Mouse (Mus musculus): ENCODE measurements around the gene Adcy4. TPM values are rescaled to one million over a fixed set of nuclear protein-coding genes. Genes with fewer than 3 reads are reported as not detected.

Adcy4 gene
- polyA plus RNA-seq, 1 experiment from 2014 or later: 6.0 TPM

DNA sequence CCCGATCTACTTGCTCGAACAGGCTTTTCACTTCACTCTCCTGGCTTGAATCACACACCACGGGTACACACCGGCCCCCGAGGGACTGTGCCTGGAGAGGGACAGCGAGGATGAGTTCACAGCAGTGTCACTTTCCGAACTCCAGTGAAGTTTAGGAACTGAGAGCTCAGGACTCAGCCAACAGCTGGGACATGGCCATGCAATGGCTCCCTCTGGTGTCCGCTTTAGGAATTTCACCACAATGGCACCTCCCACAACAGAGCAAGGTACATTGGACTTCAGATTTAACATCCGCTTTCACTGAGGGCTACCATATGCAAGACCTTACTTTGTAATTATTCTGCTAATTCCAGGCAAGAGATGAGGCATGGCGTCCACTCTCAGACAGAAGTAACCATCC lies 40.2 kb downstream of the Adcy4 start:
- Histone ChIP-seq H3K4me1 (replicated peaks) (peaks cover 46% of the 10 kb centered on the region), H3K4me3 (no peak overlapping the region; the same call in 1 of the 2 replicates), H3K36me3 (peaks cover 35% of the 10 kb centered on the region), H3K27ac (no peak overlapping the region), H3K4me2 (peak overlapping the region; percentile 18), H3K9me3 (no peaks in the 10 kb centered on the region), H3K9ac (peak overlapping the region; percentile 43; the same call in 1 of the 2 replicates), H3K27me3 (no peaks in the 10 kb centered on the region)
- 23% methylated on average over 10 of the region's 10 CpGs for WGBS
- peak; percentile 60 for ATAC-seq (ENCODE audit: low FRiP score)

DNA sequence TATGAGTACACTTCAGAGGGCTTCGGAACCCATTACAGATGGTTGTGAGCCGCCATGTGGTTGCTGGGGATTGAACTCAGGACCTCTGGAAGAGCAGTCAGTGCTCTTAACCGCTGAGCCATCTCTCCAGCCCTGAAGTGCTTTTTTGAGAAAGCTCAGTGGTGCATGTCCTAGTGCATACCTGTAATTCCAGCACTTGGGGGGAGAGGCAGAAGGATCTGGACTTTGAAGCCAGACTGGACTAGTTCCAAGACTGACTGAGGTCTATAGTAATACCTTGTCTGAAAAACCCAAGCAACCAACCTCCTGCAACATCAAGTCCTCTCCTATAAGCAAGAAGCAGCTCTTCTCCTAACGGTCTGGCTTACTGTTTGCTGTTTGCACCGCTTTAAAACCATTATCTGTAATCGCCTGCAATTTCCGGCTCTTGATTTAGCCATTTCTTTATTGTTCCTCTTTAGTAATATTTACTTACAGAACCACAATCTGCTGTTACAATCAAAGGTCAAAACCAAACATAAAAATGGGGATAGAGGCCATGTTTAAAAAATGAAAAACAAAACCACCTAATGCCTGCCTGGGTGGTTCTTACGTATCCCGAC lies 46.7 kb downstream of the Adcy4 start:
- H3K4me1 ChIP-seq (replicated peaks): peaks cover 3% of the 10 kb centered on the region; the same call in 1 of the 2 replicates
- no peak overlapping the region for H3K27ac ChIP-seq
- H3K4me2 ChIP-seq: no peak overlapping the region
- no peak overlapping the region for H3K9ac ChIP-seq
- 92% methylated on average over 9 of the region's 9 CpGs for WGBS
- H3K9me3 ChIP-seq: no peaks in the 10 kb centered on the region
- H3K27me3 ChIP-seq: no peaks in the 10 kb centered on the region
- no peak for ATAC-seq (ENCODE audit: low FRiP score)
- H3K36me3 ChIP-seq: peaks cover 42% of the 10 kb centered on the region
- no peak overlapping the region for H3K4me3 ChIP-seq

DNA sequence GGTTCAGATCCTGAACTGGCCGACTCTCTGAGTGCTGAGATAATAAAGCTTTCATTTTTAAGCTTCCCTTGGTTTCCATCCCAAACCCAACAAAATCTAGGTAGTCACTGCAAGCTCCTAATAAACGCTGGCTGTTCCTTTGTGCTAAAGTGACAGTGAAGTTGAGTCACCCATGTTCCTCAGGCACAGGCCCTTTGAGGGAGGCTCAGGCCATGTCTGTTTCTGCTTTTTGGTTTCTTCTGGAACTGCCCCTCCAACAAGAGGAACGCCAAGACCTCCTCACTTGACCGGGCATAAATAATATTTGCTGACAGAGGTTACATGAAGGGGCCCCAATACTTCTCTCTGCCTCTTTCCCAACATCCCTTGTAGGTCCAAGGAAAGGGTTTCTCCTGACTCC lies 48.1 kb downstream of the Adcy4 start:
- Histone ChIP-seq H3K27me3 (no peaks in the 10 kb centered on the region), H3K4me2 (no peak overlapping the region), H3K36me3 (peaks cover 33% of the 10 kb centered on the region), H3K4me1 (replicated peaks) (no peaks in the 10 kb centered on the region), H3K9me3 (no peaks in the 10 kb centered on the region), H3K27ac (no peak overlapping the region), H3K4me3 (no peak overlapping the region), H3K9ac (no peak overlapping the region)
- WGBS: 87% methylated on average over 4 of the region's 4 CpGs
- ATAC-seq (ENCODE audit: low FRiP score): no peak

DNA sequence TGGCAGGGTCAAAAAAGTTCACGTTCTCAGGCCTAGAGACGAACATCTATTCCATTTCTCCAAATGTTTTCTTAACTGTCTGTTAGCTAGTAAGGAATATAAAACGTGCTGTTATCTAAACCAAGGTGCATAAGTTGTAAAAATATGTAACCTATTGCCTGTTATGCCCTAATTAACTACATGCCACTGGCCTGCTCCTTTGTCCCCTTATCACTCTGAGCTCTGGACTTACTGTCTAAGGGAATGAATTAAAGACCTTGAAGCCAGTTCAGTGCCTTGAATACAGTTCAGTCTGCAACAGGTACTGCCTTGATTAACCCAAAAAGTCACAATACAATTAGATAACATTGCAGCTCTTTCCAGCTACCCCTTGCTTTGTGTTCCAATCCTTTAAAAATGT lies 48.6 kb downstream of the Adcy4 start:
- Histone ChIP-seq H3K9me3 (no peaks in the 10 kb centered on the region), H3K4me2 (no peak overlapping the region), H3K9ac (no peak overlapping the region), H3K27ac (no peak overlapping the region), H3K4me3 (no peak overlapping the region), H3K27me3 (no peaks in the 10 kb centered on the region), H3K4me1 (replicated peaks) (no peaks in the 10 kb centered on the region), H3K36me3 (peaks cover 29% of the 10 kb centered on the region)
- 67% methylated on average over 3 of the region's 3 CpGs for WGBS
- ATAC-seq (ENCODE audit: low FRiP score): no peak

DNA sequence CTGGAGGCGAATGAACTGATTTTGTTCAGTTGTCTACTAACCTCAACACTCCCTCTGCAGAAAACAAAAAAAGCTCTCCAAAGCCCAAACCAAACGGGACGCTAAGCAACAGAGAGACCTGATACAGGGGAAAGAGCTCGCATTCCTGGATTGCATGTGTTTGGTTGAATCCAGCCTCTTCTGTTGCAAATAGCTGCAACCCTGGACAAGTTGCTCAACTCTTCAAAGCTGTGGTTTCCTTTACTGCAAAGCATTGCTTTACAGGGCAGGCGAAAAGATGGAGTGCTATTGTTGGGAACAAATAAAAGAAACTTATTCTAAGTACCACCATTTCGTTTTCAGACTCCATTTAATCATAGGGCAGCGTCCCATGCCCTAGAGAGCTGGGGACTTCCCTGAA lies 49.0 kb downstream of the Adcy4 start:
- Histone ChIP-seq H3K9ac (no peak overlapping the region), H3K9me3 (no peaks in the 10 kb centered on the region), H3K27me3 (no peaks in the 10 kb centered on the region), H3K27ac (no peak overlapping the region), H3K4me3 (no peak overlapping the region), H3K4me1 (replicated peaks) (no peaks in the 10 kb centered on the region), H3K36me3 (peaks cover 24% of the 10 kb centered on the region), H3K4me2 (no peak overlapping the region)
- 74% methylated on average over 7 of the region's 7 CpGs for WGBS
- ATAC-seq (ENCODE audit: low FRiP score): no peak

DNA sequence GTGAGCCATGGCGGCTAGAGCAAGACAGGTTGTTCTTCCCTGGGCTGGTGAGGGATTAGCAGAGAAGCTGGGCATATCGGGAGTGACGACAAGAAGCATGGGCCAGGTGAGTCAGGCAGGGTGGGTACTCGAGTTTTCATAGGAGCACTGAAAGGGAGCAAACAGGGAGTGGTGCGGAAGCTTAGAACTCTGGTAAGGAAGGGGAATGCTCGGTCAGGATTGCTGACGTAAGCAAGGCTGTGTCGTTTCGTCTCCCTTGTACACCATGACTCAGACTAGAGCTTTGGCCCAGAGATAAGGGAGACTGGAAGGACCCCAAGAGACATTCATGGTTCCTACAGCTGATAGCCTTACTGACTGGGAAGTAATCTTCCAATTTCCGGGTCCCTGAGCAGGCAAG lies 50.0 kb downstream of the Adcy4 start:
- Histone ChIP-seq H3K27me3 (no peaks in the 10 kb centered on the region), H3K27ac (no peak overlapping the region), H3K4me2 (no peak overlapping the region), H3K4me3 (no peak overlapping the region), H3K4me1 (replicated peaks) (no peaks in the 10 kb centered on the region), H3K9ac (no peak overlapping the region), H3K36me3 (peaks cover 14% of the 10 kb centered on the region), H3K9me3 (no peaks in the 10 kb centered on the region)
- no peak for ATAC-seq (ENCODE audit: low FRiP score)
- WGBS: 85% methylated on average over 10 of the region's 10 CpGs

DNA sequence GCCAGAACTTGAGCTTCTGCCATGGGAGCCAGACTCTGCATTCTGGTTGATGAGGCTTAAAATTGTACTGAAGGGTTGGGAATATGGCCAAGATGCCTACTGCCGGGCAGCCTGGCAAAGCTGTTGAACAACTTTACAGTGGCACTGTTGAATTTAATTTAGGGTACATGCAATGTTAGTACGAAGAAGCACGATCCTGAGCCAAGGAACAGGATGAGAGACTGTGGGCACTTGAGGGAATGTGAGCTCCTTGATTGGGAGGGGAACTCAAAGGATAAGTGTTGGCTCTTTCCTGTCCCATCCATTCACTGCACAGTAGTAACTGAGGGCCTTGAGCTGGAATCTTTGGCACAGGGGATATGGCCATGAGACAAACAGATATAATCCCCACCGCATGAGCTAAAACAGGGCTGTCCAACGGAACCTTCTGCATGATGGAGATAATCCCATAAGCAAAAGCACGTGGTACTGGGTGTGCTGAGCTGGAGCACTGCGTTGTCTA lies 53.3 kb downstream of the Adcy4 start:
- ATAC-seq (ENCODE audit: low FRiP score): no peak
- Histone ChIP-seq H3K4me3 (no peak overlapping the region), H3K9me3 (no peaks in the 10 kb centered on the region), H3K4me2 (no peak overlapping the region), H3K36me3 (no peaks in the 10 kb centered on the region), H3K4me1 (replicated peaks) (no peaks in the 10 kb centered on the region), H3K9ac (no peak overlapping the region), H3K27me3 (0 out of 2 replicates have a peak, but pooled peaks cover 2% of the 10 kb centered on the region), H3K27ac (no peak overlapping the region)
- WGBS: 79% methylated on average over 7 of the region's 7 CpGs

DNA sequence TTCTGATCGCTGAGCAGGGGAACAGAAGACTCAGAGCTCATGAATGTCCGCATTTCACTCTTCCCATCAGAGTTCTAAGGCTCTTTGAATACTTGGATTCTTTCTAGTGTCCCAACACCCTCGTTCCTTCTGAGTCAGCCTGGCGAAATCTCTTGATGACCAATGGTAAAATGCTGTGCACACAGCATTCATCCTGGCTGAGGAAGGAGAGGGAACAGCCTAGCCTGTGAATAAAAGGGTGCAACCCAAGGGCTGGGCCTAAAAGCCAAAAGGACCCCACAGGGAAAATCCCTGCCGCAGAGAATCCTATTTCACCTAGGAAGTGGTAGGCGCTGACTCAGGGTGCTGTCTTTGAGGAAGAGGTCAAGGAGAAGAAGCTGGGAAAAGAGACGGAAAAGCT lies 53.8 kb downstream of the Adcy4 start:
- Histone ChIP-seq H3K4me1 (replicated peaks) (no peaks in the 10 kb centered on the region), H3K27ac (no peak overlapping the region), H3K9ac (no peak overlapping the region), H3K36me3 (no peaks in the 10 kb centered on the region), H3K27me3 (0 out of 2 replicates have a peak, but pooled peaks cover 2% of the 10 kb centered on the region), H3K4me2 (no peak overlapping the region), H3K4me3 (no peak overlapping the region), H3K9me3 (no peaks in the 10 kb centered on the region)
- no peak for ATAC-seq (ENCODE audit: low FRiP score)
- 78% methylated on average over 7 of the region's 7 CpGs for WGBS

DNA sequence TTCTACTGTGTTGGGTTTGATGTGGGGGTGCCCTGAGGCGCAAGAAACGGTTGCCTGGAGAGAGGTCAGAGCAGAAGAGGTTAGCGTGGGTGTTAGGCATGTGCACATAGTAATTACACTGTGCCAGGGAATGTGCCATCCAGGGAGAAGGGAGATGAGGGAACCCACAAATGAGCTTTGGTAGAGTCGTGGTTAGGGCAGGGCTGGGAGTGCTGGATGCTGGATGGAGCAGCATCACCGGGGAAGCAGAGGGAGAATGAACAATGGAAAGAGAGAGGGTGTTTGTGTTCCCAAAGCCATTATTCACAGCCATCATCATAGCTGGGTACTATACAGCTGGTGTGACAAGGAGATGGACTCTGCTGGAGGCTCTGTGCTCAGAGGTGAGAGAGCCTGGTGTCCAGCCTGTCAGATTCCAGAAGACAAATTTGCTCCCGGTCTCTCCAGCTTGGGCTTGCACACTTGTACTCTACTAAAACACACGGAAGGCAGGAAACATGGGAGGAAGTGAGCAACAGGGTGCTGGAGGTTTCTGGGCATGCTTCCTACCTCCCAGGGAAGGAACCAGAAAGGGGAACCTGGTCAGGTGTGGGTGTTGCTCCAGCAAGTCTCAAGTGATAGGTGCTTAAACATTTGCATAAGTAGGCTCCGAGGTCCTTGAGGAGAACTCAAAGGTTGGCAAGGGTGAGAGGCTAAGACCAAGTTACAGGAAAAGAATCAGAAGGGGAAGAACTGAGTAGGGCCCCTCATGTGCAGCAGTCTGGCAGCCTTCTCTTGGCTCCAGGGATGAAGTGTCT lies 55.8 kb downstream of the Adcy4 start:
- ATAC-seq (ENCODE audit: low FRiP score): no peak
- no peaks in the 10 kb centered on the region for H3K36me3 ChIP-seq
- H3K4me3 ChIP-seq: no peak overlapping the region
- WGBS: 71% methylated on average over 8 of the region's 8 CpGs
- no peak overlapping the region for H3K9ac ChIP-seq
- H3K4me2 ChIP-seq: no peak overlapping the region
- H3K27ac ChIP-seq: no peak overlapping the region
- H3K9me3 ChIP-seq: no peaks in the 10 kb centered on the region
- 0 out of 2 replicates have a peak, but pooled peaks cover 2% of the 10 kb centered on the region for H3K27me3 ChIP-seq
- no peaks in the 10 kb centered on the region for H3K4me1 ChIP-seq (replicated peaks)

DNA sequence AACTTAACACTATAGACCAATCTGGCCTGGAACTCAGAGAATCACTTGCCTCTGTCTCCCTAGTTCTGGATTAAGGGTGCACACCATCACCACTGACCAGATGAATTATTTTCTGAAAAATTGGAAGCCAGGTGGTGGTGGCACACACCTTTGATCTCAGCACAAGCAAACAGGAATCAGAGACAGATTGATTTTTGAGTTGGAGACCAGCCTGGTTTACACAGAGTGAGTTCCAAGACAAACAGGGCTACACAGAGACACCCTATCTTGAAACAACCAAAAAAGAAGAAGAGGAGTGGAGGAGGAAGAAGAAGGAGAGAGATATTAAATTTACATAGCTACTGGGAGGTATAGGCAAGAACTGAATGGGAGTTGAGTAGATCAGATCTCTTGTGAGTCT lies 57.6 kb downstream of the Adcy4 start:
- Histone ChIP-seq H3K27ac (no peak overlapping the region), H3K4me1 (replicated peaks) (peaks cover 7% of the 10 kb centered on the region; the same call in 1 of the 2 replicates), H3K9ac (no peak overlapping the region), H3K27me3 (0 out of 2 replicates have a peak, but pooled peaks cover 2% of the 10 kb centered on the region), H3K36me3 (no peaks in the 10 kb centered on the region), H3K4me3 (no peak overlapping the region), H3K9me3 (no peaks in the 10 kb centered on the region), H3K4me2 (no peak overlapping the region)
- no peak for ATAC-seq (ENCODE audit: low FRiP score)

DNA sequence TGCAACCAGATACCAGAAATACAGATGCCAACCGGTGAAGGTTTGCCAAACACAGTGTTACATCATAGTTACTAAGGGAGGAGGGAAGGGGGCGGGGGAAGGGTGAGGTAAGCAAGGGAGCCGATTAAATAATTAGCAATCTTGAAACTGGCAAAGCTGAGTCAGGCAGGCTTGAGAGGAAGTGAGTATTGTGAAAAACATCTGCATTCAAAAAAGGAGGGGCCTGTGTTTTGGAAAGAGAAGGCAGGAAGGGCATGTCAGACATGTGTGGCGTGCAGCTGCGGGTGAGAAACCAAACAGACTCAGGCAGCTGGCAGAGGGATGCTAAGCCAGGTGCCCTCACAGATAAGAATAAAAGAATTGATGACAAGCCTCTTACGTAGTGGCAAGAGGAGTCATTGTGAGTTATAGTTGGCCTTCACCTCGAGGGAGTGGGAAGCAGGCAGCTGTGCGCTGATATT lies 59.5 kb downstream of the Adcy4 start:
- Histone ChIP-seq H3K4me1 (replicated peaks) (peaks cover 16% of the 10 kb centered on the region), H3K36me3 (peaks cover 5% of the 10 kb centered on the region), H3K4me2 (no peak overlapping the region), H3K27ac (no peak overlapping the region), H3K4me3 (no peak overlapping the region), H3K9ac (no peak overlapping the region), H3K9me3 (no peaks in the 10 kb centered on the region), H3K27me3 (0 out of 2 replicates have a peak, but pooled peaks cover 2% of the 10 kb centered on the region)
- no peak for ATAC-seq (ENCODE audit: low FRiP score)
- WGBS: 72% methylated on average over 8 of the region's 8 CpGs

DNA sequence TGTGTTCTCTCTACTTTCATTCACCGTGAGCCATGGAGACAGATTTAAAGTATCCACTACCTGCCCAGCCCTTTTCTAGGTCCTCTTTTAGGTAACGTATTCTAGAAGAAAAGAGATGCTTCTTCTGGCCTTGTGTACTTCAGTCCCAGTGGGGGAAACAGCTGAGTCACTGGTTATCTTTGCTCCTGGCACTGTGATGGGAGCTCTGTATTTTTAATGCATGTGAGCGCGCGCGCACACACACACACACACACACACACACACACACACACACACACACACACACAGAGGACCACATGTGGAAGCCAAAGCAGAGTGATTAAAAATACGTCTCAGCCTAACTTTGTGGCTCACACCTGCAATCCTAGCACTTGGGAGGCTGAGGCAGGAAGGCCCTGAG lies 60.5 kb downstream of the Adcy4 start:
- peaks cover 15% of the 10 kb centered on the region for H3K36me3 ChIP-seq
- H3K4me2 ChIP-seq: no peak overlapping the region
- no peak overlapping the region for H3K9ac ChIP-seq
- no peaks in the 10 kb centered on the region for H3K27me3 ChIP-seq
- ATAC-seq (ENCODE audit: low FRiP score): no peak
- no peak overlapping the region for H3K4me3 ChIP-seq
- peaks cover 16% of the 10 kb centered on the region for H3K4me1 ChIP-seq (replicated peaks)
- H3K9me3 ChIP-seq: no peaks in the 10 kb centered on the region
- 94% methylated on average over 7 of the region's 7 CpGs for WGBS
- no peak overlapping the region for H3K27ac ChIP-seq

Measured in hindbrain, embryonic 13.5 days (tissue).